Mouse (Mus musculus) fibroblast of lung, adult 2 months (primary cell): ENCODE data around the gene Plscr3.

Source experiments
- DNase-seq: peaks from one replicate; pipeline ENCODE4 v3.0.0-alpha.2; 2011; ENCODE audit warnings: low read depth

Plscr3 gene

DNA sequence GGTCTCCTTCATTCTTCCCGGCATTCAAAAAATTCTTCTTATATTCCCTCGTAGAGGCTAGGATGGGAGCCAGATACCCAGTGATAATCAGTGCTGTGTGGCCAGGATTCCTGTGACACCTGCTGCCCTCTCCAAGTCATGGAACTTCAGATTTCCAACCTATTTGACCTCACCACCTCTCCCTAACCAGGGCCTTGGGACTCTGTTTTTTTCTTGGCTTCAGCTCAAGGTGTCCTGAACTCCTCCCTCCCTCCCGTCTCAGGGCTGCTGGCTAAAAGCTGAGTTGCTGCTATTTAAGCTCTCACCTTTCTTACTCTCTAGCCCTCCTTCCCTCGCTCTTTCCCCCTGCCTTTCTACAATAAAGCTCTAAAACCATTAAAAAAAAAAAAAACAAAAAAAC lies 53.7 kb downstream of the Plscr3 start:
- DNase-seq, result no peak

GRCm38 (mm10) chr11:69900471-69901405 lies 54.6 kb downstream of the Plscr3 start, which contains the start of the genes 2810408A11Rik and Neurl4:
Gene 2810408A11Rik, minus strand, starts transcription at chr11:69900987.
Gene Neurl4, plus strand, starts transcription at chr11:69901072.
- peak; percentile 82 for DNase-seq

GRCm38 (mm10) chr11:69901406-69901846 lies 55.2 kb downstream of the Plscr3 start:
- DNase-seq, result peak; percentile 94
